Mouse (Mus musculus) heart, embryonic 16.5 days (tissue): ENCODE measurements around the gene 1700034J05Rik. TPM values are rescaled to one million over a fixed set of nuclear protein-coding genes. Genes with fewer than 3 reads are reported as not detected.

Experiments
- ATAC-seq: fragments of 200-750 bp; cut with Nextera tagmentation; replicated peaks from 2 replicates; pipeline ENCODE4 v1.8.0; 2017; ENCODE audit warnings: moderate number of reproducible peaks; ENCODE audit not compliant: insufficient read depth, low FRiP score; ENCODE audit errors: extremely low read depth
- H3K27ac ChIP-seq: fragments of 300-500 bp; sonication (generic); 2 replicates; pipeline ENCODE4 v1.5.1; 2014; ENCODE audit warnings: mild to moderate bottlenecking, low read length, control low read depth, moderate library complexity
- H3K27me3 ChIP-seq: fragments of 300-500 bp; sonication (generic); 2 replicates; pipeline ENCODE4 v1.6.1; 2014; ENCODE audit warnings: low read length, mixed read lengths; ENCODE audit not compliant: control insufficient read depth, insufficient read depth
- H3K36me3 ChIP-seq: fragments of 300-500 bp; sonication (generic); 2 replicates; pipeline ENCODE4 v1.6.1; 2014; ENCODE audit not compliant: control insufficient read depth, insufficient read depth
- H3K4me1 ChIP-seq: fragments of 300-500 bp; sonication (generic); 2 replicates; pipeline ENCODE4 v1.6.1; 2014; ENCODE audit warnings: low read length, mixed read lengths; ENCODE audit not compliant: control insufficient read depth, insufficient read depth
- H3K4me2 ChIP-seq: fragments of 300-500 bp; sonication (generic); 2 replicates; pipeline ENCODE4 v1.6.1; 2014; ENCODE audit warnings: low read depth, mild to moderate bottlenecking, control low read depth, low read length
- H3K4me3 ChIP-seq: fragments of 300-500 bp; sonication (generic); 2 replicates; pipeline ENCODE4 v1.5.1; 2014; ENCODE audit warnings: mild to moderate bottlenecking, control low read depth, low read length
- H3K9ac ChIP-seq: fragments of 300-500 bp; sonication (generic); 2 replicates; pipeline ENCODE4 v1.6.1; 2014; ENCODE audit warnings: low read length, control low read depth
- H3K9me3 ChIP-seq: fragments of 300-500 bp; sonication (generic); replicated peaks from 2 replicates; pipeline ENCODE4 v1.6.1; 2016; ENCODE audit warnings: low read length; ENCODE audit not compliant: control insufficient read depth
- WGBS: fragments of 180-500 bp; shearing (Covaris S2); extraction: QIAGEN DNeasy Blood & Tissue Kit; methylation state at CpG from one replicate; pipeline ENCODE4 v1.1.7; 2014; 5-methylcytosine and 5-hydroxymethylcytosine counted together
- polyA plus RNA-seq: library from polyadenylated mRNA; unstranded; fragments of >200 nt; fragmentation: Nextera tagmentation; extraction: Ambion mirVana; gene quantifications from 2 replicates; pipeline ENCODE4 v1.2.1, GENCODE M21; 2015

Gene 1700034J05Rik
- polyA plus RNA-seq, 1 experiment from 2014 or later: 0.12 TPM

DNA sequence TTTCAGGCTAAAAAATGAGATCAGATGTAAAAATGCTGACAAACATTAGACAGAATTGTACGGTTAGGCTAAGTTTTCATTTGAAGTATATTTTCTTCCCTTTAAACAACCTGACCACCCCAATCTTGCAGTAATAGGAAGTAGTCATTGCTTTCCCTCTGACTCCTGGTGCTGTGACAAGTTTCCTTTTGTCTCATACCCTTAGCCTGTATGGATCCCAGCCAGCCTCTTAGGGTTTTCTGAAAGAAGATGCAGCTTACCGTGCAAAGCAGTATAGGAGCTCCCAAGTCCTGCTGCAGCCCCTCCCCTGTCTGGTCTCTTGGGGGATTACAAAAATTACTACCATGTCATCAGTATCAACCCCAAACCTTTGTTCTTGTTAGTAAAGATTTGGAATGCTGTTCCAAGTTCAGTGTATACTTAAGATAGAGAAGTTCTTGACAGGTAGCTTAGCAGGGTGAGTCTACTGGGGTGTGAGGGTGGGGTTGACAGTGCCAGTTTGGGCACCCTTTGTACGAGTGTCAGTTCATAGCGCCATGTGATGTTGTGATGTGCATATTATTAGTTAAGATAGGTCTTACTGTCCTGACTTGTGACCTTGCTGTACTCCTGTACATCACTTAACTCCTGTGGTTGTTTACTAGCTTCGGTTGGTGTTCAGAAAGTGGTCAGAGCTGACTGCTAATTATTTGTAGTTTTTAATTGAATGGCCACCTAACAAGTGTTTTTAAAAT, 47.0 kb downstream of the 1700034J05Rik start:
- WGBS: 54% methylated on average over 5 of the region's 5 CpGs
- Histone ChIP-seq H3K9ac (no peak overlapping the region), H3K4me1 (peaks cover 34% of the 10 kb centered on the region), H3K4me3 (no peak overlapping the region), H3K27ac (no peak overlapping the region), H3K9me3 (no peaks in the 10 kb centered on the region), H3K36me3 (no peaks in the 10 kb centered on the region), H3K27me3 (no peaks in the 10 kb centered on the region), H3K4me2 (no peak overlapping the region)
- no peak for ATAC-seq

DNA sequence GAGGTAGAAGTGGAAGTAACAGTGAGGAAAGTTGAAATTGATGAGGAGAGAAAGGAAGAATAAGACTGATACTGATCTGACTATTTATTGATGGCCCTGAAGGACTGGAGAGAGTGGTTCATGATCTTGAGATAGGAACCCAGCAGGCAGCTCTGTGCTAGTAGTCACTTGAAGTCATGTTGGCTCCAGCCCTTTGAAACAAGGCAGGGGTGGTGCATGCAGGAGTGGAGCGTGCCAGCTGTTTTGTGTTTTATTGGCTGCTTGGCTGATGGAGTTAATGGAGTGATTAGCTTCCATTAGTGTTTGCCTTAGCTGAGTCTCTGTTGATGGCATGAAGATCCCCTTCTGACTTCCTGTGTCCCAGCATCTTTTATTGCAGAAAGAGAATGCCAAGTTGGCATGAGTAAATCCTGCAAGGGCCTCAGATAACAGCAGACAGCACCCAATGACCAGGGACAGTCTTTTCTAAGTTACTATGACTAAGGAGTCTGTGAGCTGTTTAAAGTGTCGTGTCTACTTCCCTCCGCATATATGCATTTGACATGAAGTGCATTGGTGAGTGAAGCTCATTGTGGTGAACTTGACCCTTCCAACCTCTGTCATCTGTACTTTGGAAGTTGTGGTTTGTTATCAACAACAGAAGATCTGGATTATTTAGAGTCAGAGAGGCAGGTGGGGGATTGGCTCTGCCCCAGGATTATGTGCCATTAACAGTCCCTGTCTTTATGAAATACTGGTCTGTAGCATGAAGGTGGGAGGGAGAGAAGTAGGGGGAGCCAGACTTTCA, 48.0 kb downstream of the 1700034J05Rik start:
- Histone ChIP-seq H3K27me3 (no peaks in the 10 kb centered on the region), H3K4me2 (no peak overlapping the region), H3K27ac (no peak overlapping the region), H3K9me3 (no peaks in the 10 kb centered on the region), H3K9ac (no peak overlapping the region), H3K4me1 (peaks cover 26% of the 10 kb centered on the region), H3K4me3 (no peak overlapping the region), H3K36me3 (no peaks in the 10 kb centered on the region)
- WGBS: 77% methylated on average over 3 of the region's 3 CpGs
- ATAC-seq: no peak

DNA sequence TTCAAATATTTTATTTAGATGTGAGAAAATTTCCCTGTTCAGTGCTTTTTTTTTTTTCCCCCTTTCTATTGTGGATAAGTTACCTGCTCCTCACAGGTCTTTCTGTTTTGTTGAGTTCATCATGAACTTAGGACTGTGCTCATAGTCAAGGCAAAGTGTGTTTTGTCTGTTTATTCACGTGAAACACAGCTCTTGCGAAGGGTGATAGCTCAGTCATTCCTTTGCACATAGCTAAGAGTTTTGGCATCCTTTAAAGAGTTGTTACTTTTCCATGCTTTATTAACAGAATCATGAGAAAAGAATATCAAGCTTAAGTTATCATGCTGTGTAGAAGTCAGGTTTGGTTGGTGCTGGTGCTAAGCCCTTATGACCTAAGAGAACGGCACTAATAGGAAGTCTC, 49.5 kb downstream of the 1700034J05Rik start:
- Histone ChIP-seq H3K9me3 (no peaks in the 10 kb centered on the region), H3K4me2 (no peak overlapping the region), H3K4me3 (no peak overlapping the region), H3K36me3 (no peaks in the 10 kb centered on the region), H3K27ac (no peak overlapping the region), H3K4me1 (peaks cover 29% of the 10 kb centered on the region), H3K27me3 (no peaks in the 10 kb centered on the region), H3K9ac (no peak overlapping the region)
- no peak for ATAC-seq
- WGBS: 59% methylated on average over 3 of the region's 3 CpGs

DNA sequence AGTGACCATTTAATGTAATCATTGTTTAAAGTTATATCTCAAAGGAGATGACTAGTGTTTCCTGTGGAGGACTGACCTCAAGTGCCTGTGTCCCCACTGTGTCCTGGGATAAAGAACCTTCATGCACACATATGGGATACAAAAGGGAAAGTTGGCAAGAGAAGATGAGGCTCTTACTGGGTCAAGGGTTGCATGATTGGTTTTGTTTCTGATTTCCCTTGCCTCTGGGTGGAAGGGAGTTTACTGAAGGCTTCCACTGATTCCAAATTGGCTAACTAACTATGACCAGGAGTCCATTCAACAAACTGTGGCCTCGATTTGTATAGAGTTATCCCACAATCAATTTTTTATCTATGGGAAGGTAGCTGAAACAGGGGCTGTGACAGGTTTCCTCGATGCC, 50.6 kb downstream of the 1700034J05Rik start:
- ATAC-seq: no peak
- Histone ChIP-seq H3K27me3 (no peaks in the 10 kb centered on the region), H3K27ac (no peak overlapping the region), H3K4me3 (no peak overlapping the region), H3K9me3 (no peaks in the 10 kb centered on the region), H3K4me1 (peaks cover 29% of the 10 kb centered on the region), H3K9ac (no peak overlapping the region), H3K36me3 (no peaks in the 10 kb centered on the region), H3K4me2 (no peak overlapping the region)
- 73% methylated on average over 2 of the region's 2 CpGs for WGBS

DNA sequence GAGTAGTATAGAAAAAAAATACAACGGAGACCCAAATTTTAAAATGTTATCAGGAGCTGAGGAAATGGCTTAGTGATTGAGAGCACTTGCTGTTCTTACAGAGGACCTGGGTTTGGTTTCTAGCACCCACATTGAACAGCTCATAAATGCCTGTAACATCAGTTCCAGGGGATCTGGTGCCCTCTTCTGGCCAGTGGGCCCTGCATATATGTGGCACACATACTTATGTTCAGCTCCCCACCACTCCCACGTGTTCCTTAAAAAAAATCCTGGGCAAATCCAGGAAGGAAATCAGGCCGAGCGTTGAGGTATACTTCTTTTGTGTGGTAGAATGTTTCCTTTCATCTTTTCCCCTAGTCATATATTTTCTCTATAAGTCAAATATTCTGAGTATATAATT, 52.3 kb downstream of the 1700034J05Rik start:
- Histone ChIP-seq H3K27me3 (no peaks in the 10 kb centered on the region), H3K4me3 (no peak overlapping the region), H3K27ac (no peak overlapping the region), H3K9ac (no peak overlapping the region), H3K4me2 (no peak overlapping the region), H3K9me3 (no peaks in the 10 kb centered on the region), H3K36me3 (no peaks in the 10 kb centered on the region), H3K4me1 (peaks cover 19% of the 10 kb centered on the region)
- WGBS: 88% methylated on average over 4 of the region's 4 CpGs
- ATAC-seq: no peak

Other genes with a start within 250 kb of the 1700034J05Rik start
- 28.9 and 30.3 TPM in 2 replicates for gene Stk38l, start 229.4 kb downstream of the 1700034J05Rik start, polyA plus RNA-seq
- 2.8 and 2.9 TPM in 2 replicates for gene Arntl2, start 158.4 kb downstream of the 1700034J05Rik start, polyA plus RNA-seq
- 0.11 and 0.39 TPM in 2 replicates for gene Smco2, start 104.3 kb downstream of the 1700034J05Rik start, polyA plus RNA-seq
- gene Ppfibp1, start 65.9 kb downstream of the 1700034J05Rik start, polyA plus RNA-seq: 47.9 and 49.8 TPM in 2 replicates
- 0.49 and 0.60 TPM in 2 replicates for gene Rep15, start 78.2 kb upstream of the 1700034J05Rik start, polyA plus RNA-seq
- gene Mrps35, start 88.3 kb upstream of the 1700034J05Rik start, polyA plus RNA-seq: 154 and 155 TPM in 2 replicates
- gene Mansc4, start 132.6 kb upstream of the 1700034J05Rik start, polyA plus RNA-seq: 1.1 and 1.2 TPM in 2 replicates
- 3.8 and 4.3 TPM in 2 replicates for gene Klhl42, start 137.0 kb upstream of the 1700034J05Rik start, polyA plus RNA-seq